Mouse (Mus musculus): ENCODE data around the gene Efcc1. TPM values are rescaled to one million over a fixed set of nuclear protein-coding genes. Genes with fewer than 3 reads are reported as not detected.

The Efcc1 gene
- polyA plus RNA-seq, 1 experiment = 0.55 TPM

GRCm38 (mm10) chr6:87728102-87728501 is 2.6 kb upstream of the Efcc1 start:
- TF ChIP-seq CTCF (IDR thresholded peaks at IDR 0.05; ENCODE audit: control insufficient read depth, insufficient read depth, low read length) (no peak), POLR2A (IDR thresholded peaks at IDR 0.05; ENCODE audit: borderline replicate concordance, control insufficient read depth, low read depth, low read length) (no peak)
- H3K4me3 ChIP-seq (replicated peaks; ENCODE audit: control insufficient read depth, low read depth, low read length) = no peak overlapping the region
- peaks cover 1% of the 10 kb centered on the region for H3K4me1 ChIP-seq (ENCODE audit: control insufficient read depth, insufficient read depth, low read length)
- WGBS = 11% methylated on average over 3 of the region's 3 CpGs
- H3K27ac ChIP-seq (ENCODE audit: control insufficient read depth, insufficient read depth, low read depth, low read length, poor library complexity) = no peak overlapping the region

- TF ChIP-seq POLR2A (IDR thresholded peaks at IDR 0.05; ENCODE audit: borderline replicate concordance, control insufficient read depth, low read depth, low read length) (no peak), CTCF (IDR thresholded peaks at IDR 0.05; ENCODE audit: control insufficient read depth, insufficient read depth, low read length) (no peak)
- Histone ChIP-seq H3K4me1 (ENCODE audit: control insufficient read depth, insufficient read depth, low read length) (peaks cover 1% of the 10 kb centered on the region), H3K4me3 (replicated peaks; ENCODE audit: control insufficient read depth, low read depth, low read length) (no peak overlapping the region), H3K27ac (ENCODE audit: control insufficient read depth, insufficient read depth, low read depth, low read length, poor library complexity) (no peak overlapping the region)
- 38% methylated on average over 13 of the region's 13 CpGs for WGBS
Observed at GRCm38 (mm10) chr6:87730141-87730540, 528 bp upstream of the Efcc1 start.

DNA sequence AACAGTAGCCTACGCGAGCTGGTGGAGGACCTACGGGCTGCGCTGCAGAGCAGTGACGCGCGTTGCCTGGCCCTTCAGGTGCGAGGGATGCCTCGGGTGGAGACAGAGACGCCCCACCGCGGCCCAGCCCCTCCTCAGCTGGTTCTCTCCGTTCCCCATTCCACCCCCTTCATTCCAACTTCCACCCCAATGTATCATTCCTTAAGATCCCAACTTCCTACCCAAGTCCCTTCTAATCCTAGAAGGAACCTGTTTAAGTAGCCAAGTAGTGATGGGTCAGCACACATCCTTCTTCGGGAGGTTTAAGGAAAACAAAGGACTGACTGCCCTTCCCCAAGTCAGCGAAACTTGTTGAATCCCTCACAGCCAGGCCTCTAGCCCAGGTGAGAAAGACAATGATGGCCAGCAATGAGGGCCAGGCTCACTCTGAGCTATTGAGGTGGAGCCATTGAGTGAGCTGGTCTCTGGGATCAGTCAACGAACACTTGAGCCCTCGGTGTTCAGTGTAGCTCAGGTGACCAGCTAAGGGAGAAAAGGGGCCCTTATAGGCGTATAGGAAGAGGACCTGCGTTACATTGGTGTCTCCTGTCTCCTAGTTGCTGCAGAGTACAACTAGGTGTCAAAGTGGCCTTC is 910 bp downstream of the Efcc1 start:
- Histone ChIP-seq H3K4me1 (ENCODE audit: control insufficient read depth, insufficient read depth, low read length) (no peaks in the 10 kb centered on the region), H3K4me3 (replicated peaks; ENCODE audit: control insufficient read depth, low read depth, low read length) (no peak overlapping the region), H3K27ac (ENCODE audit: control insufficient read depth, insufficient read depth, low read depth, low read length, poor library complexity) (no peak overlapping the region)
- no peak for TF ChIP-seq CTCF (IDR thresholded peaks at IDR 0.05; ENCODE audit: control insufficient read depth, insufficient read depth, low read length)
- TF ChIP-seq POLR2A (IDR thresholded peaks at IDR 0.05; ENCODE audit: borderline replicate concordance, control insufficient read depth, low read depth, low read length) = no peak
- WGBS = 4% methylated on average over 19 of the region's 19 CpGs

DNA sequence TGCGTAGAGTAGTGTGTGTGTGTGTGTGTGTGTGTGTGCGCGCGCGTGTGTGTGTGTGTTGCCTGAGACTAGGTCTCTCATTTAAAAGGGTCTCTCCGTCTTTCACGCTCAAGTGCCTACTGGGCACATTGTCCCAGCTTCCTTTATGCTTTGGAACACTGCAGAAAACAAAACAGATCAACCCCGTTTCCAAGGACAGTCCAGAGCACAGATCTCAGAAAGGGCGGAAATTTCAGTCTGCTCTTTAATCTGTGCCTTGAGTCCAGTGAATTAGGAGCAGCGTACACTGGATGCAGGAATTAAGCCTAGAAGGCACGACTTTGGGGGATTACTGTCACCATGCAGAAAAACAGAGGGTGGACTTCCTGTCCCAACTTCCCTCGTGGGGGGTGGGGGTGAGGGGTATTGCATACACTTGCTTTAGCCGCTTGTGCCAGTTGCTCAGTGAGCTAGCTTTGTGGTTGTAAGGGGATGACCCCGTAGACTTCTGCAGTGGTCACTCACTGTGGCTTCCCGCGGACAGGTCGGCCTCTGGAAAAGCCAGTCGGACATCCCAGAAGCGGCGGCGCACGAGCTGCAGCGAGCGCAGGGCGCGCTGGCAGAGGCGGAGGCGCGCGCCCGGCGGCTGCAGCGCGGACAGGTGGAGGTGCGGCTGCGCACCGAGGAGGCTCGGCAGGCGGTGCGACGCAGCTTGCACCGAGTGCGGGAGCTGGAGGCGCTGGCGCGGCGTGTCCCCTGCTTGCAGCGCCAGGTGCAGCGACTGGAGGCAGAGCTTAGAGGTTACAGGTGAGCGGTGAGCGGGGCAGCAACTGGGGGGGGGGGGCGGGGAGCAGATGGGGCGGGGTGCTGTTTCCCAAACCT is 1.7 kb downstream of the Efcc1 start:
- 3% methylated on average over 52 of the region's 53 CpGs for WGBS
- Histone ChIP-seq H3K4me1 (ENCODE audit: control insufficient read depth, insufficient read depth, low read length) (no peaks in the 10 kb centered on the region), H3K27ac (ENCODE audit: control insufficient read depth, insufficient read depth, low read depth, low read length, poor library complexity) (no peak overlapping the region), H3K4me3 (replicated peaks; ENCODE audit: control insufficient read depth, low read depth, low read length) (no peak overlapping the region)
- TF ChIP-seq POLR2A (IDR thresholded peaks at IDR 0.05; ENCODE audit: borderline replicate concordance, control insufficient read depth, low read depth, low read length) = no peak
- no peak for TF ChIP-seq CTCF (IDR thresholded peaks at IDR 0.05; ENCODE audit: control insufficient read depth, insufficient read depth, low read length)

DNA sequence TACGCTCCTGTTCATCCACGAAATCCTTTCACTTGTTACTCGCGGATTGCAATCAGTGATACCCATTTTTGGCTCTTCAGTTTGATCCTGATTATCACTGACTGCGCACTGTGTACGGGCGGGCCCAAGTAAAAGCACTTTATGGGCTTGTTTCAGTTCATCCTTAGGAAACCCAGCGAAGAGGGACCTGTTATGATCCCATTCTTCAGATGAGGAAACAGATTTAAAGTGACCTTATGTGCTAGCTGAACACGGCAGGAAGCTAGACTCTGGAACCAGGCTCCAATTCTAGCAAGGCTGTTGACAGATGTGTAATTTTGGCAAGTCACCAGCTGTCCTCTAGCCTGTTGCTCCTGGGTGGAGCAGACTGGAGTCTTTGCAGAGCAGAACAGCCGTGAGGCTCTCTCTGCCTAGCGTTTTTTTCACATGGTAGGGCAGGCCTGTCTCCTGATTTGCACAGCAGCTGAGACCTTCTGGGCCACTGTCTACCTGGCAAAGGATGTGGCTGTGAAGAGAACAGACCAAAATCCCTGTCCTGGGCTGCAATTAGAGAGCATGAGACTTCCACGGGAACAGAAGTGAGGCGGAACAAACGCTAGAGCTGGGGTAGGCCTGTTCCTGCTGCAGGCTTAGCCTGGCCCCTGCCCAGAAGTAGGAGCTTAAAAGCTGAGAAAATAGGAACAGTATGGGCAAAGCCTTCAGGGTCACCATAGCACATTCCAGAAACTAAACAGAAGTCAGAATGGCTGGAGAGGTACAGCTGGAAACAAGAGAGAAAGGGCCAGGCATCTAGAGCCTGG is 2.7 kb downstream of the Efcc1 start:
- no peaks in the 10 kb centered on the region for H3K4me1 ChIP-seq (ENCODE audit: control insufficient read depth, insufficient read depth, low read length)
- 38% methylated on average over 14 of the region's 14 CpGs for WGBS
- TF ChIP-seq POLR2A (IDR thresholded peaks at IDR 0.05; ENCODE audit: borderline replicate concordance, control insufficient read depth, low read depth, low read length) = no peak
- no peak for TF ChIP-seq CTCF (IDR thresholded peaks at IDR 0.05; ENCODE audit: control insufficient read depth, insufficient read depth, low read length)
- H3K4me3 ChIP-seq (replicated peaks; ENCODE audit: control insufficient read depth, low read depth, low read length) = no peak overlapping the region
- H3K27ac ChIP-seq (ENCODE audit: control insufficient read depth, insufficient read depth, low read depth, low read length, poor library complexity) = no peak overlapping the region

DNA sequence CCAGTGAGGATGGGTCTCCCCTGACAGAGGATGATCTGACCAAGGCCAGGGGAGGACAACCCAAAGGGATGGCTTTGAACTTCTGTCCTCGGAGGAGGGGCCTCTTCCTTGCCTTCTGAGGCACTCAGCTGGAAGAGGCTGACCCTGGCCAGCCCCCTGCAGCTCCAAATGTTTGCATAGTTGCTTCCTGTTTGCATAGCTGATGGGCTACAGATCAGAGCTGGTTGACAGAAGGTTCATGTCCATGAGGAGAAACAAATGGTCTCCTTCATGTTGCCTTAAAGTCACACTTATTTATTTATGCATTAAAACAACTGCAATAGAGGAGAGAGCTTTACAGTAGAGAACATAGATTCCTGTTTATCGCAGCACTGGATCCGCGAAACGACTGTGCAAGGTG is 3.5 kb downstream of the Efcc1 start:
- H3K4me1 ChIP-seq (ENCODE audit: control insufficient read depth, insufficient read depth, low read length) = no peaks in the 10 kb centered on the region
- WGBS = 84% methylated on average over 5 of the region's 5 CpGs

DNA sequence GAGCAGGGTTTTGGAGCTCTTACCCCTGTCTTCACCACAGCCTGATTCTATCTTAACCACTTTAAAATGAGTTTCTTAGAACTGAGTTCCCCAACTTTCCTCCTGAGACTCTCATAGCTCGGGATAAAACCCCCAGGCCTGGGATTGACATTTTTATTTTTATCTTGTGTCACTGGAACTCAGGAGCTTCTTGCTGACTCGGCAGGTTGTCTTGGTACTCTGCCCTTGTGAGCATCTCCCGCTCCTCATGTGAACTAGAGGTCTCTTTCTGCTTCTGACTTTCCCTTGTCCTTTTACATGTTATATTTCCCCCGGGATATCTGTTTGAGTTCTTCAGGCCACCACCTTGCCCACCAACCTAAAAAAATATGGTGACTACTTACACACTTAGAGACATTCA is 6.3 kb downstream of the Efcc1 start:
- TF ChIP-seq POLR2A (IDR thresholded peaks at IDR 0.05; ENCODE audit: borderline replicate concordance, control insufficient read depth, low read depth, low read length) (no peak), CTCF (IDR thresholded peaks at IDR 0.05; ENCODE audit: control insufficient read depth, insufficient read depth, low read length) (no peak)

More for the DNA sequence above, 3.5 kb downstream of the Efcc1 start:
- no peak overlapping the region for H3K4me3 ChIP-seq (replicated peaks; ENCODE audit: control insufficient read depth, low read depth, low read length)
- H3K27ac ChIP-seq (ENCODE audit: control insufficient read depth, insufficient read depth, low read depth, low read length, poor library complexity) = no peak overlapping the region
- TF ChIP-seq CTCF (IDR thresholded peaks at IDR 0.05; ENCODE audit: control insufficient read depth, insufficient read depth, low read length) (no peak), POLR2A (IDR thresholded peaks at IDR 0.05; ENCODE audit: borderline replicate concordance, control insufficient read depth, low read depth, low read length) (no peak)

More for the DNA sequence above, 6.3 kb downstream of the Efcc1 start:
- 70% methylated on average over 4 of the region's 4 CpGs for WGBS
- no peak overlapping the region for H3K27ac ChIP-seq (ENCODE audit: control insufficient read depth, insufficient read depth, low read depth, low read length, poor library complexity)
- H3K4me1 ChIP-seq (ENCODE audit: control insufficient read depth, insufficient read depth, low read length) = peaks cover 2% of the 10 kb centered on the region; the same call in 1 of the 2 replicates
- no peak overlapping the region for H3K4me3 ChIP-seq (replicated peaks; ENCODE audit: control insufficient read depth, low read depth, low read length)

All from bone marrow, adult 2 months (tissue).